Mouse (Mus musculus) c-Kit-positive CD71-negative TER-119-negative erythroid progenitor cells, embryonic 14.5 days (primary cell): ENCODE results near the gene Gm8374.
"Not testable (repeated sequence)": the region's sequence is repeated elsewhere in the genome, so short reads cannot be mapped to it uniquely, and the experiment has no call there.

Source experiments
- DNase-seq: peaks from one replicate; pipeline ENCODE4 v3.0.0-alpha.2; 2013; ENCODE audit warnings: low read depth

The Gm8374 gene

GRCm38 (mm10) chr14:7365034-7365433 lies at the start of gene Gm8374:
Gene Gm8374, minus strand, starts transcription at chr14:7365134.
- DNase-seq, result not testable (repeated sequence)

GRCm38 (mm10) chr14:7332295-7332694 lies 32.6 kb downstream of the Gm8374 start, which contains the start of gene Gm5797:
Gene Gm5797, minus strand, starts transcription at chr14:7332395.
- not testable (repeated sequence) for DNase-seq

GRCm38 (mm10) chr14:7315093-7315492 lies 49.8 kb downstream of the Gm8374 start:
- DNase-seq, result not testable (repeated sequence)

DNA sequence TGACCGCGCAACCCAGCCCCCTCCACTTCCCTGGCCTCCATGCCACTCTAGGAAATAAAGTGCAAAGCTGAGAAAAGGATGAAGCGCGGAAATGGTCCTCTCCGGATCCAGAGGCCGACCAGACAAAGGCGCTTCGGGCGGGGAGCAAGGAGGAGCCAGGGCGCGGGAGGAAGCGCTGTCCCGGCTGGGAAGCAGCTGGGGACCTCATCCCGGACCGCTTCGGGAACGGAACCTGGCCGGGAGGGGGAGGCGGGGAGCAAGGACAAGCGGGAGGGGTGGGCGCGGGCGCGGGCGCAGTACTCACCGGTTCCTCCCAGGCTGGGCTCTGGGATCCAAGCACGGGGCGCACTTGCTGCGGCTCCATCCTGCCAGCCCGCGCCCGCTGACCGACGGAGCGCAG lies 50.3 kb downstream of the Gm8374 start, which contains the start of gene Gm3739:
TSS of gene Gm3739 (minus strand) at position 389 of the 400 bp plus-strand sequence.
- DNase-seq, result not testable (repeated sequence)
